Mouse (Mus musculus) small intestine, adult 2 months (tissue): ENCODE measurements around the gene Ston1. TPM values are rescaled to one million over a fixed set of nuclear protein-coding genes. Genes with fewer than 3 reads are reported as not detected.

ENCODE experiments used
- H3K27ac ChIP-seq: fragments of 200-500 bp; 2 replicates; pipeline ENCODE4 v1.5.1; 2012; ENCODE audit warnings: low read depth, low read length, control low read depth, inconsistent platforms; ENCODE audit not compliant: insufficient read depth
- H3K27me3 ChIP-seq: fragments of 200-500 bp; 2 replicates; pipeline ENCODE4 v1.6.1; 2012; ENCODE audit warnings: mild to moderate bottlenecking, moderate library complexity, low read length, inconsistent platforms; ENCODE audit not compliant: control insufficient read depth, insufficient read depth
- H3K36me3 ChIP-seq: fragments of 200-500 bp; 2 replicates; pipeline ENCODE4 v1.6.1; 2012; ENCODE audit warnings: mild to moderate bottlenecking, low read length, control low read depth, inconsistent platforms; ENCODE audit not compliant: control insufficient read depth, insufficient read depth
- H3K4me1 ChIP-seq: fragments of 200-500 bp; 2 replicates; pipeline ENCODE4 v1.6.1; 2012; ENCODE audit warnings: low read length, inconsistent platforms, mixed read lengths; ENCODE audit not compliant: control insufficient read depth, insufficient read depth, insufficient read length
- H3K4me3 ChIP-seq: fragments of 200-500 bp; 2 replicates; pipeline ENCODE4 v1.5.1; 2012; ENCODE audit warnings: low read depth, mild to moderate bottlenecking, control low read depth, inconsistent platforms, low read length, moderate library complexity
- CTCF ChIP-seq: fragments of 200-500 bp; IDR thresholded peaks from 2 replicates; pipeline ENCODE4 v1.5.1; 2012; ENCODE audit warnings: low read depth, mild to moderate bottlenecking, control low read depth, inconsistent platforms, low read length, moderate library complexity, mixed read lengths; ENCODE audit not compliant: insufficient replicate concordance, insufficient read length; ENCODE audit errors: extremely low read depth
- POLR2A ChIP-seq: fragments of 200-500 bp; IDR thresholded peaks from 2 replicates; pipeline ENCODE4 v1.6.1; 2012; ENCODE audit warnings: low read depth, mild to moderate bottlenecking, control low read depth, inconsistent platforms, low read length, moderate library complexity
- WGBS: fragments of 180-500 bp; shearing (Covaris S2); methylation state at CpG from one replicate; pipeline ENCODE4 v1.1.7; 2018; 5-methylcytosine and 5-hydroxymethylcytosine counted together
- polyA plus RNA-seq: library from polyadenylated mRNA; depleted of rRNA; stranded (reverse); fragments of >200 nt; gene quantifications from 2 replicates; pipeline ENCODE4 v1.2.3, GENCODE M21; 2012

Gene Ston1
- polyA plus RNA-seq, 1 experiment, result 5.4 TPM

- H3K27me3 ChIP-seq, result no peaks in the 10 kb centered on the region
- 0 out of 2 replicates have a peak overlapping the region, but pooled peaks have one; percentile 26 for H3K27ac ChIP-seq
- 31% methylated on average over 14 of the region's 14 CpGs for WGBS
- no peaks in the 10 kb centered on the region for H3K36me3 ChIP-seq
- H3K4me1 ChIP-seq, result peaks cover 4% of the 10 kb centered on the region; the same call in 1 of the 2 replicates
- TF ChIP-seq CTCF, result no peak
- TF ChIP-seq POLR2A, result no peak
- H3K4me3 ChIP-seq, result peak overlapping the region; percentile 1; the same call in 1 of the 2 replicates
These were observed 1.3 kb downstream of the Ston1 start for GRCm38 (mm10) chr17:88598570-88599368.

- Histone ChIP-seq H3K27me3 (no peaks in the 10 kb centered on the region), H3K36me3 (no peaks in the 10 kb centered on the region), H3K4me1 (peaks cover 4% of the 10 kb centered on the region; the same call in 1 of the 2 replicates), H3K4me3 (no peak overlapping the region), H3K27ac (no peak overlapping the region)
- TF ChIP-seq CTCF, result no peak
- no peak for TF ChIP-seq POLR2A
- 45% methylated on average over 8 of the region's 8 CpGs for WGBS
These were observed 3.1 kb downstream of the Ston1 start for GRCm38 (mm10) chr17:88600492-88601026.

- TF ChIP-seq POLR2A, result no peak
- no peak for TF ChIP-seq CTCF
- no peak overlapping the region for H3K27ac ChIP-seq
- WGBS, result 57% methylated on average over 11 of the region's 11 CpGs
- H3K27me3 ChIP-seq, result no peaks in the 10 kb centered on the region
- H3K4me1 ChIP-seq, result 0 out of 2 replicates have a peak, but pooled peaks cover 2% of the 10 kb centered on the region
- H3K36me3 ChIP-seq, result no peaks in the 10 kb centered on the region
- H3K4me3 ChIP-seq, result no peak overlapping the region
These were observed 6.5 kb downstream of the Ston1 start for GRCm38 (mm10) chr17:88603943-88604342.

- no peak overlapping the region for H3K4me3 ChIP-seq
These were observed 8.6 kb downstream of the Ston1 start for GRCm38 (mm10) chr17:88606056-88606455.

GRCm38 (mm10) chr17:88609361-88609760, 11.9 kb downstream of the Ston1 start:
- H3K27me3 ChIP-seq, result no peaks in the 10 kb centered on the region
- H3K4me1 ChIP-seq, result peaks cover 11% of the 10 kb centered on the region
- TF ChIP-seq POLR2A (no peak), CTCF (no peak)
- no peaks in the 10 kb centered on the region for H3K36me3 ChIP-seq
- 85% methylated on average over 15 of the region's 15 CpGs for WGBS
- H3K27ac ChIP-seq, result no peak overlapping the region
- no peak overlapping the region for H3K4me3 ChIP-seq

More at GRCm38 (mm10) chr17:88606056-88606455, 8.6 kb downstream of the Ston1 start:
- TF ChIP-seq CTCF (no peak), POLR2A (no peak)
- H3K27ac ChIP-seq, result no peak overlapping the region
- H3K4me1 ChIP-seq, result no peaks in the 10 kb centered on the region
- 54% methylated on average over 2 of the region's 2 CpGs for WGBS
- no peaks in the 10 kb centered on the region for H3K36me3 ChIP-seq
- H3K27me3 ChIP-seq, result no peaks in the 10 kb centered on the region

- Histone ChIP-seq H3K4me3 (no peak overlapping the region), H3K36me3 (no peaks in the 10 kb centered on the region), H3K27ac (no peak overlapping the region), H3K4me1 (peaks cover 18% of the 10 kb centered on the region), H3K27me3 (no peaks in the 10 kb centered on the region)
- no peak for TF ChIP-seq POLR2A
- TF ChIP-seq CTCF, result no peak
- 77% methylated on average over 2 of the region's 2 CpGs for WGBS
These were observed 13.6 kb downstream of the Ston1 start for GRCm38 (mm10) chr17:88611057-88611456.

GRCm38 (mm10) chr17:88613172-88613571, 15.7 kb downstream of the Ston1 start:
- 36% methylated on average over 6 of the region's 6 CpGs for WGBS
- H3K4me1 ChIP-seq, result peaks cover 18% of the 10 kb centered on the region
- H3K27ac ChIP-seq, result no peak overlapping the region
- TF ChIP-seq POLR2A, result no peak
- TF ChIP-seq CTCF, result no peak
- no peak overlapping the region for H3K4me3 ChIP-seq
- no peaks in the 10 kb centered on the region for H3K27me3 ChIP-seq
- H3K36me3 ChIP-seq, result no peaks in the 10 kb centered on the region; the same call in 1 of the 2 replicates
